Mouse (Mus musculus): ENCODE data around the gene Wdr62. TPM values are rescaled to one million over a fixed set of nuclear protein-coding genes. Genes with fewer than 3 reads are reported as not detected.
"Not testable (repeated sequence)": the region's sequence is repeated elsewhere in the genome, so short reads cannot be mapped to it uniquely, and the experiment has no call there.

Wdr62 gene
- polyA plus RNA-seq, 2 experiments: 7.5 to 14.0 TPM

GRCm38 (mm10) chr7:30213881-30214280, 66.3 kb downstream of the Wdr62 start:
- Histone ChIP-seq H3K9ac (replicated peaks) (no peak overlapping the region), H3K4me3 (ENCODE audit: insufficient read depth in 1 of 2, low read depth in 2 of 2, low read length in 2 of 2) (no peak overlapping the region), H3K4me1 (replicated peaks; ENCODE audit: control insufficient read depth in 2 of 2, insufficient read depth in 2 of 2, low read length in 1 of 2) (peaks cover 0 to 3% of the 10 kb centered on the region in 2 experiments; a peak in 2 of 4 replicates), H3K4me2 (ENCODE audit: low read depth) (no peak overlapping the region), H3K27me3 (ENCODE audit: control insufficient read depth, insufficient read depth, low read length) (no peaks in the 10 kb centered on the region), H3K36me3 (replicated peaks; ENCODE audit: control insufficient read depth, insufficient read depth, low read depth) (no peaks in the 10 kb centered on the region), H3K27ac (no peak overlapping the region), H3K9me3 (ENCODE audit: control insufficient read depth, low read length) (no peaks in the 10 kb centered on the region)
- 67% methylated on average over 3 of the region's 3 CpGs for WGBS (ENCODE audit: insufficient replicate concordance)
- TF ChIP-seq CTCF (IDR thresholded peaks at IDR 0.05; ENCODE audit: low read depth) (no peak), EP300 (IDR thresholded peaks at IDR 0.05; ENCODE audit: low read depth) (no peak)
- ATAC-seq (ENCODE audit: insufficient read depth) (no peak), DNase-seq (ENCODE audit: low read depth in 3 of 3, low spot score in 3 of 3) (no peak)

- H3K4me1 ChIP-seq (replicated peaks; ENCODE audit: control insufficient read depth in 2 of 2, insufficient read depth in 2 of 2, low read length in 1 of 2): no peaks in the 10 kb centered on the region
- TF ChIP-seq CTCF (IDR thresholded peaks at IDR 0.05; ENCODE audit: low read depth): no peak
- TF ChIP-seq EP300 (IDR thresholded peaks at IDR 0.05; ENCODE audit: low read depth): no peak
- no peak overlapping the region for H3K9ac ChIP-seq (replicated peaks)
- H3K4me2 ChIP-seq (ENCODE audit: low read depth): no peak overlapping the region
- WGBS (ENCODE audit: insufficient replicate concordance): 17% methylated on average over 4 of the region's 4 CpGs
- no peaks in the 10 kb centered on the region for H3K36me3 ChIP-seq (replicated peaks; ENCODE audit: control insufficient read depth, insufficient read depth, low read depth)
- no peak overlapping the region for H3K27ac ChIP-seq
- H3K9me3 ChIP-seq (ENCODE audit: control insufficient read depth, low read length): no peaks in the 10 kb centered on the region
- H3K4me3 ChIP-seq (ENCODE audit: insufficient read depth in 1 of 2, low read depth in 2 of 2, low read length in 2 of 2): no peak overlapping the region
- H3K27me3 ChIP-seq (ENCODE audit: control insufficient read depth, insufficient read depth, low read length): no peaks in the 10 kb centered on the region
- ATAC-seq (ENCODE audit: insufficient read depth) (no peak), DNase-seq (ENCODE audit: low read depth in 3 of 3, low spot score in 3 of 3) (no peak)
These were observed 69.2 kb downstream of the Wdr62 start for GRCm38 (mm10) chr7:30211025-30211424.

DNA sequence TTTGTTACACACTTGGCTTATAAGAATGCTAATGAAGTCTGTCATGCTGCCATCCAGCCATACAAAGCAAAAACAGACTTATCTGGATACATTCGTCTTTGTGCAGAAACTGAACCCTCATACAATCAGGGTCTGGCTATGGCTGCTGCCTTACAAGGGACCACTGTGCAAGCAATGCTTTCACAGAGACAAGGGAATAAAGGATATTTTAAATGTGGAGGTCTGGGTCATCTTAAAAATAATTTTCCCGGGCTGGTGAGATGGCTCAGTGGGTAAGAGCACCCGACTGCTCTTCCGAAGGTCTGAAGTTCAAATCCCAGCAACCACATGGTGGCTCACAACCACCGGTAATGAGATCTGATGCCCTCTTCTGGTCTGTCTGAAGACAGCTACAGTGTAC, 73.9 kb downstream of the Wdr62 start:
- WGBS (ENCODE audit: insufficient replicate concordance): 36% methylated on average over 5 of the region's 5 CpGs
- H3K27ac ChIP-seq; ATAC-seq (ENCODE audit: insufficient read depth); H3K4me3 ChIP-seq (ENCODE audit: insufficient read depth in 1 of 2, low read depth in 2 of 2, low read length in 2 of 2); H3K4me1 ChIP-seq (replicated peaks; ENCODE audit: control insufficient read depth in 2 of 2, insufficient read depth in 2 of 2, low read length in 1 of 2); H3K36me3 ChIP-seq (replicated peaks; ENCODE audit: control insufficient read depth, insufficient read depth, low read depth); H3K9ac ChIP-seq (replicated peaks); H3K4me2 ChIP-seq (ENCODE audit: low read depth); H3K9me3 ChIP-seq (ENCODE audit: control insufficient read depth, low read length); H3K27me3 ChIP-seq (ENCODE audit: control insufficient read depth, insufficient read depth, low read length); DNase-seq (ENCODE audit: low read depth in 3 of 3, low spot score in 3 of 3): not testable (repeated sequence)

DNA sequence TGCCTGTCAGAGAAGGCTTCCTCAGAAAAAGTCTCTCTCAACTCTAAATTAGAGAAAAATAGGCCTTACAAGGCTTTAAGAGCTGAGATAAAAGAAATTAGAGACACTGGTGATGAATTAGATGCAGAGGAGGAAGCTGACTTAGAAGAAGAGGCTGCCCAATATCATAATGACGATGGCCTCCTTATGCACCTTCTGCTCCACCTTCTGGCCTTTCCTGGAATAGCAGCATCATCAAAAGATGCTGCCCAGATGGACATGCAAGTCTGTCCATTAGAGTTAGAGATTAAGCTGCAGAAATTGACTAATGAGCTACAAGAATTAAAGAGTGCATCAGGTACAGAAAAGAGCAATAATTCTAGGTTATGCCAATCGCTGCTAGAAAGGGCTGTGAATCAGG, 74.8 kb downstream of the Wdr62 start:
- WGBS (ENCODE audit: insufficient replicate concordance): 2% methylated on average over 2 of the region's 2 CpGs
- TF ChIP-seq CTCF (IDR thresholded peaks at IDR 0.05; ENCODE audit: low read depth) (peak; percentile 86), EP300 (IDR thresholded peaks at IDR 0.05; ENCODE audit: low read depth) (no peak)
- DNase-seq (ENCODE audit: low read depth in 3 of 3, low spot score in 3 of 3): peak in 2 of 3 experiments; percentile 46 to 47

GRCm38 (mm10) chr7:30204380-30204779, 75.8 kb downstream of the Wdr62 start:
- Histone ChIP-seq H3K9ac (replicated peaks) (no peak overlapping the region), H3K27me3 (ENCODE audit: control insufficient read depth, insufficient read depth, low read length) (no peaks in the 10 kb centered on the region), H3K27ac (no peak overlapping the region), H3K4me2 (ENCODE audit: low read depth) (0 out of 2 replicates have a peak overlapping the region, but pooled peaks have one; percentile 13), H3K4me3 (ENCODE audit: insufficient read depth in 1 of 2, low read depth in 2 of 2, low read length in 2 of 2) (no peak overlapping the region), H3K36me3 (replicated peaks; ENCODE audit: control insufficient read depth, insufficient read depth, low read depth) (no peaks in the 10 kb centered on the region), H3K4me1 (replicated peaks; ENCODE audit: control insufficient read depth in 2 of 2, insufficient read depth in 2 of 2, low read length in 1 of 2) (peaks cover 0 to 6% of the 10 kb centered on the region in 2 experiments; a peak in 1 of 4 replicates), H3K9me3 (ENCODE audit: control insufficient read depth, low read length) (no peaks in the 10 kb centered on the region)
- no peak for DNase-seq (ENCODE audit: low read depth in 3 of 3, low spot score in 3 of 3)
- TF ChIP-seq CTCF (IDR thresholded peaks at IDR 0.05; ENCODE audit: low read depth) (no peak), EP300 (IDR thresholded peaks at IDR 0.05; ENCODE audit: low read depth) (no peak)
- ATAC-seq (ENCODE audit: insufficient read depth): no peak
- WGBS (ENCODE audit: insufficient replicate concordance): 36% methylated on average over 8 of the region's 8 CpGs

More for the DNA sequence above, 74.8 kb downstream of the Wdr62 start:
- Histone ChIP-seq H3K9me3 (ENCODE audit: control insufficient read depth, low read length) (no peaks in the 10 kb centered on the region), H3K4me3 (ENCODE audit: insufficient read depth in 1 of 2, low read depth in 2 of 2, low read length in 2 of 2) (no peak overlapping the region), H3K27ac (no peak overlapping the region), H3K36me3 (replicated peaks; ENCODE audit: control insufficient read depth, insufficient read depth, low read depth) (no peaks in the 10 kb centered on the region), H3K9ac (replicated peaks) (no peak overlapping the region), H3K4me1 (replicated peaks; ENCODE audit: control insufficient read depth in 2 of 2, insufficient read depth in 2 of 2, low read length in 1 of 2) (peaks cover 0 to 6% of the 10 kb centered on the region in 2 experiments; a peak in 1 of 4 replicates), H3K4me2 (ENCODE audit: low read depth) (no peak overlapping the region), H3K27me3 (ENCODE audit: control insufficient read depth, insufficient read depth, low read length) (no peaks in the 10 kb centered on the region)
- no peak for ATAC-seq (ENCODE audit: insufficient read depth)
